Mouse (Mus musculus) c-Kit-negative CD71-positive TER-119-positive erythroid progenitor cells, embryonic 14.5 days (primary cell): ENCODE results near the gene Efs.
"Not testable (repeated sequence)": the region's sequence is repeated elsewhere in the genome, so short reads cannot be mapped to it uniquely, and the experiment has no call there.

Experiments
- DNase-seq: peaks from one replicate; pipeline ENCODE4 v3.0.0-alpha.2; 2013; ENCODE audit warnings: low read depth, low spot score

Efs gene

GRCm38 (mm10) chr14:54948781-54949180 is 22.9 kb upstream of the Efs start:
- DNase-seq: no peak

GRCm38 (mm10) chr14:54947008-54947407 is 21.1 kb upstream of the Efs start:
- not testable (repeated sequence) for DNase-seq

GRCm38 (mm10) chr14:54945975-54946704 is 20.2 kb upstream of the Efs start:
- no peak for DNase-seq

- DNase-seq: no peak
Observed at GRCm38 (mm10) chr14:54944939-54945338, 19.0 kb upstream of the Efs start.

GRCm38 (mm10) chr14:54943971-54944370 is 18.0 kb upstream of the Efs start:
- DNase-seq: no peak

GRCm38 (mm10) chr14:54942479-54942878 is 16.6 kb upstream of the Efs start:
- no peak for DNase-seq

- DNase-seq: no peak
Observed at GRCm38 (mm10) chr14:54941024-54941978, 15.4 kb upstream of the Efs start.

GRCm38 (mm10) chr14:54940176-54940530 is 14.2 kb upstream of the Efs start:
- DNase-seq: no peak

GRCm38 (mm10) chr14:54939434-54940175 is 13.7 kb upstream of the Efs start:
- DNase-seq: peak; percentile 20

GRCm38 (mm10) chr14:54938431-54939219 is 12.7 kb upstream of the Efs start:
- DNase-seq: no peak

- no peak for DNase-seq
Observed at GRCm38 (mm10) chr14:54937361-54938182, 11.6 kb upstream of the Efs start.

- DNase-seq: no peak
Observed at GRCm38 (mm10) chr14:54936831-54937160, 10.9 kb upstream of the Efs start.

GRCm38 (mm10) chr14:54935904-54936830 is 10.2 kb upstream of the Efs start, which contains the start of gene Cmtm5:
TSS of gene Cmtm5 (plus strand) at chr14:54936261.
- DNase-seq: no peak

- no peak for DNase-seq
Observed at GRCm38 (mm10) chr14:54932645-54933150, 6.8 kb upstream of the Efs start, which contains the start of gene Il25. TSS of gene Il25 (plus strand) at chr14:54932695.

GRCm38 (mm10) chr14:54930431-54930830 is 4.5 kb upstream of the Efs start:
- no peak for DNase-seq

GRCm38 (mm10) chr14:54929801-54930200 is 3.9 kb upstream of the Efs start:
- no peak for DNase-seq

- no peak for DNase-seq
Observed at GRCm38 (mm10) chr14:54927296-54927695, 1.4 kb upstream of the Efs start.

GRCm38 (mm10) chr14:54926401-54927158 is 654 bp upstream of the Efs start:
- DNase-seq: no peak
